Mouse (Mus musculus) urinary bladder, adult 18-20 months (tissue): ENCODE measurements around the gene Gm9195.

Source experiments
- DNase-seq, 2 experiments: peaks; one replicate each; pipeline ENCODE4 v3.0.0; 2022; ENCODE audit warnings: low spot score in 2 of 2, mixed read lengths in 2 of 2

Gene Gm9195

GRCm38 (mm10) chr14:72442936-72443335 lies 48.7 kb downstream of the Gm9195 start:
- DNase-seq: no peak

GRCm38 (mm10) chr14:72440929-72441328 lies 50.7 kb downstream of the Gm9195 start:
- no peak for DNase-seq

DNA sequence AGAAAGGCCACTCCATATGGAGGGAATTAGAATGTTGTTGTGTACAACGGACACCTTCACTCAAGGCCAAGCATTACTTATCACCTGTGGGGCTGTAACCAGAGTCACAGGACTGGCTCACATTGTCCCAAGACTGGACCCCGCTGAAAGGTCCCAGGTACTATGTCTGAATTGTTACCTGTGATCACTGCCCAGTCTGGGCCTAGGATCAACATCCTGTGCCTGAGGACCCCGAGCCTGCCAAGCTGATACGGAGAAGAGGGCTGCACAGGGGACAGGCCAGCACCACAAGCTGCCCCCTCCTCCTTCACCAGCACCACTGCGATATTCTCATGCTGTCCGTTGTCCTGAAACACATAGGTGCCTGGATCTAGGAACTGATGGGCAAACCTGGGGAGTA lies 51.2 kb downstream of the Gm9195 start:
- DNase-seq: no peak

DNA sequence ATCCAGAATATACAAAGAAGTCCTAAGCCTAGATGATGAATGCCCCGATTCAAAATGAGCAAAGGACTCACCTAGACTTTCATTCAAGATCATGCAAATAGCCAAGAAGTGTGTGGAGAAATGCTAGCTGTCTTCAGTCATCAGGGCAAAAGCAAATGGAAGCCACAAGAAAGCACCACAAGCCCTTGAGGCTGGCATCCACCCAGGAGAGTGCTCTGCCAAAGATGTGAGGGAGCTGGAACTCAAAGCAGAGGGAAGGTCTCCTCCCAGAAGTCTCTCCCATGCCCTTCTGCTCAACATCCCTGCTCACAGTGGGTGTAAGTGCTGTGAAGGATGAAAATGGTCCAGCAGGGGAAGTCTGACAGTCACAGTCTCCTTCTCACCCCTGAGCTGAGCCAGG lies 52.7 kb downstream of the Gm9195 start:
- no peak for DNase-seq

- peak; percentile 15 to 81 for DNase-seq
Observed at GRCm38 (mm10) chr14:72389696-72390095, 101.9 kb downstream of the Gm9195 start.

DNA sequence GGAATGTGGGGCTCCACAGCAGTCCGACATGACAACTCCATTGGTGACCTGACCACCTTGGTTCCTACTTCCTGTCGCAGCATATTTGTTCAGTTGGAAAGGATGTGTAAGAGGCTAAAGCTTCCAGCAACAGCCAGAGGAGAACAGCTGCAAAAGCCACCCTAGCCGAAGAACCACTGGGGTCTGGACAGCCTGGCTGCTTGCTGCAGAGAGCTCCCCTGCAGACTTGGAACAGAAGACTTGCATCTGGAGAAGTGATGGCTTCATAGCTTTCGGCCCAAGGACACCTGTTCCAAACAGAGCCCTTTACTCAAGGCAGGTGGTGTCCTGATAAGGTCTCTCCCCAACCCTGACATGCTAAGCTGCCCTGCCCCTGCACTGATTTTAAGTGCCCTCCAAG lies 102.3 kb downstream of the Gm9195 start:
- no peak for DNase-seq

- peak in 1 of 2 experiments; percentile 30 for DNase-seq
Observed at GRCm38 (mm10) chr14:72377224-72377623, 114.4 kb downstream of the Gm9195 start.
